Mouse (Mus musculus) MEL (cell line): ENCODE measurements at regions not wholly inside any gene's neighbourhood (a gene's known extent, or its start where the extent isn't known, plus 50 kb on each side); places are given as distances from the start of the nearest gene placed in this dataset.

ENCODE experiments used
- DNase-seq: peaks from one replicate; pipeline ENCODE4 v3.0.0; 2011; ENCODE audit warnings: low read depth, low spot score
- H3K27ac ChIP-seq: 2 replicates; pipeline ENCODE4 v1.5.1; 2012; ENCODE audit warnings: low read depth, mild to moderate bottlenecking, control low read depth, low read length, moderate library complexity; ENCODE audit not compliant: control insufficient read depth
- H3K27me3 ChIP-seq, 2 experiments: fragments of 150-350 bp in 1 of 2; sonication (generic) in 1 of 2; 2 replicates each; pipeline ENCODE4 v1.6.1; 2012; ENCODE audit warnings: low read length in 2 of 2, mild to moderate bottlenecking in 2 of 2, improper control_type of control experiment in 1 of 2, moderate library complexity in 1 of 2; ENCODE audit not compliant: insufficient read depth in 2 of 2, control insufficient read depth in 1 of 2
- H3K36me3 ChIP-seq, 2 experiments: 2 replicates each; pipeline ENCODE4 v1.6.1; 2012 to 2014; ENCODE audit warnings: low read length in 2 of 2, improper control_type of control experiment in 1 of 2, inconsistent platforms in 1 of 2, mild to moderate bottlenecking in 1 of 2; ENCODE audit not compliant: insufficient read depth in 2 of 2, control insufficient read depth in 1 of 2
- H3K4me1 ChIP-seq, 2 experiments: fragments of 150-350 bp in 1 of 2; sonication (generic) in 1 of 2; 2 replicates each; pipeline ENCODE4 v1.6.1; 2012; ENCODE audit warnings: low read length in 2 of 2, improper control_type of control experiment in 1 of 2, mild to moderate bottlenecking in 1 of 2; ENCODE audit not compliant: insufficient read depth in 2 of 2, control insufficient read depth in 1 of 2
- H3K4me3 ChIP-seq, 2 experiments: fragments of 150-350 bp in 1 of 2; sonication (generic) in 1 of 2; 2 replicates each; pipeline ENCODE4 v1.5.1; 2012; ENCODE audit warnings: low read depth in 2 of 2, low read length in 2 of 2, mild to moderate bottlenecking in 2 of 2, moderate library complexity in 2 of 2, control low read depth in 1 of 2, improper control_type of control experiment in 1 of 2; ENCODE audit not compliant: control insufficient read depth in 1 of 2, insufficient read depth in 1 of 2
- H3K79me2 ChIP-seq: 2 replicates; pipeline ENCODE4 v1.6.1; 2012; ENCODE audit warnings: mild to moderate bottlenecking, low read length, moderate library complexity; ENCODE audit not compliant: control insufficient read depth, poor library complexity, insufficient read depth
- H3K9ac ChIP-seq: 2 replicates; pipeline ENCODE4 v1.6.1; 2012; ENCODE audit warnings: low read depth, mild to moderate bottlenecking, control low read depth, low read length, moderate library complexity; ENCODE audit not compliant: control insufficient read depth, poor library complexity, severe bottlenecking
- H3K9me3 ChIP-seq: fragments of 150-350 bp; sonication (generic); replicated peaks from 2 replicates; pipeline ENCODE4 v1.6.1; 2012; ENCODE audit warnings: mild to moderate bottlenecking, low read length, improper control_type of control experiment, moderate library complexity; ENCODE audit not compliant: insufficient read depth
- BHLHE40 ChIP-seq: IDR thresholded peaks from 2 replicates; pipeline ENCODE4 v1.6.1; 2012; ENCODE audit warnings: low read depth, mild to moderate bottlenecking, inconsistent platforms, low read length, improper control_type of control experiment, borderline replicate concordance
- CHD1 ChIP-seq: IDR thresholded peaks from 2 replicates; pipeline ENCODE4 v1.6.1; 2012; ENCODE audit warnings: low read depth, mild to moderate bottlenecking, inconsistent platforms, low read length, improper control_type of control experiment
- CHD2 ChIP-seq: IDR thresholded peaks from 2 replicates; pipeline ENCODE4 v1.6.1; 2011; ENCODE audit warnings: low read length, improper control_type of control experiment
- E2F4 ChIP-seq: IDR thresholded peaks from 2 replicates; pipeline ENCODE4 v1.6.1; 2011; ENCODE audit warnings: low read depth, low read length, improper control_type of control experiment, borderline replicate concordance
- ETS1 ChIP-seq: IDR thresholded peaks from 2 replicates; pipeline ENCODE4 v1.6.1; 2012; ENCODE audit warnings: low read depth, mild to moderate bottlenecking, inconsistent platforms, low read length, improper control_type of control experiment, moderate library complexity
- GATA1 ChIP-seq: IDR thresholded peaks from 2 replicates; pipeline ENCODE4 v1.6.1; 2011; ENCODE audit warnings: low read depth, low read length, improper control_type of control experiment
- HCFC1 ChIP-seq: IDR thresholded peaks from 2 replicates; pipeline ENCODE4 v1.6.1; 2012; ENCODE audit warnings: low read depth, mild to moderate bottlenecking, inconsistent platforms, low read length, improper control_type of control experiment, moderate library complexity
- JUND ChIP-seq: IDR thresholded peaks from 2 replicates; pipeline ENCODE4 v1.6.1; 2011; ENCODE audit warnings: low read depth, mild to moderate bottlenecking, improper control_type of control experiment, low read length
- KAT2A ChIP-seq: conservative IDR thresholded peaks from 2 replicates; pipeline ENCODE4 v1.6.1; 2012; ENCODE audit warnings: low read depth, low read length, improper control_type of control experiment, inconsistent platforms
- MAX ChIP-seq: IDR thresholded peaks from 2 replicates; pipeline ENCODE4 v1.6.1; 2011; ENCODE audit warnings: low read length, improper control_type of control experiment
- MAZ ChIP-seq: IDR thresholded peaks from 2 replicates; pipeline ENCODE4 v1.6.1; 2012; ENCODE audit warnings: low read depth, mild to moderate bottlenecking, inconsistent platforms, low read length, improper control_type of control experiment
- MEF2A ChIP-seq: IDR thresholded peaks from 2 replicates; pipeline ENCODE4 v1.6.1; 2014; ENCODE audit warnings: low read depth, mild to moderate bottlenecking, inconsistent platforms, low read length, improper control_type of control experiment; ENCODE audit not compliant: poor library complexity, insufficient replicate concordance, severe bottlenecking; ENCODE audit errors: extremely low read depth
- MXI1 ChIP-seq: IDR thresholded peaks from 2 replicates; pipeline ENCODE4 v1.6.1; 2011; ENCODE audit warnings: mild to moderate bottlenecking, low read depth, low read length, improper control_type of control experiment
- MYC ChIP-seq: IDR thresholded peaks from 2 replicates; pipeline ENCODE4 v1.6.1; 2011; ENCODE audit warnings: low read depth, mild to moderate bottlenecking, low read length, improper control_type of control experiment, moderate library complexity
- NELFE ChIP-seq: IDR thresholded peaks from 2 replicates; pipeline ENCODE4 v1.6.1; 2011; ENCODE audit warnings: low read depth, low read length, improper control_type of control experiment
- POLR2AphosphoS5 ChIP-seq: IDR thresholded peaks from 2 replicates; pipeline ENCODE4 v1.6.1; 2012; ENCODE audit warnings: low read depth, borderline replicate concordance, mild to moderate bottlenecking, inconsistent platforms, low read length, moderate library complexity, mixed read lengths
- RAD21 ChIP-seq: IDR thresholded peaks from 2 replicates; pipeline ENCODE4 v1.6.1; 2011; ENCODE audit warnings: mild to moderate bottlenecking, low read depth, low read length, improper control_type of control experiment
- RCOR1 ChIP-seq: IDR thresholded peaks from 2 replicates; pipeline ENCODE4 v1.6.1; 2012; ENCODE audit warnings: low read depth, mild to moderate bottlenecking, inconsistent platforms, low read length, improper control_type of control experiment
- SIN3A ChIP-seq: IDR thresholded peaks from 2 replicates; pipeline ENCODE4 v1.6.1; 2012; ENCODE audit warnings: low read length, improper control_type of control experiment, inconsistent platforms
- SMC3 ChIP-seq: IDR thresholded peaks from 2 replicates; pipeline ENCODE4 v1.6.1; 2011; ENCODE audit warnings: low read depth, low read length, improper control_type of control experiment
- TCF12 ChIP-seq: IDR thresholded peaks from 2 replicates; pipeline ENCODE4 v1.6.1; 2014; ENCODE audit warnings: low read depth, mild to moderate bottlenecking, inconsistent platforms, low read length, improper control_type of control experiment, moderate library complexity
- USF1 ChIP-seq: IDR thresholded peaks from 2 replicates; pipeline ENCODE4 v1.6.1; 2014; ENCODE audit warnings: low read depth, mild to moderate bottlenecking, inconsistent platforms, low read length, improper control_type of control experiment, moderate library complexity
- USF2 ChIP-seq, 2 experiments: IDR thresholded peaks; 2 replicates each; pipeline ENCODE4 v1.6.1; 2011 to 2012; ENCODE audit warnings: improper control_type of control experiment in 2 of 2, low read length in 2 of 2, borderline replicate concordance in 1 of 2, inconsistent platforms in 1 of 2, low read depth in 1 of 2, mild to moderate bottlenecking in 1 of 2; ENCODE audit not compliant: insufficient read depth in 1 of 2
- ZC3H11A ChIP-seq: IDR thresholded peaks from 2 replicates; pipeline ENCODE4 v1.6.1; 2012; ENCODE audit warnings: low read depth, mild to moderate bottlenecking, inconsistent platforms, low read length, improper control_type of control experiment
- ZMIZ1 ChIP-seq: IDR thresholded peaks from 2 replicates; pipeline ENCODE4 v1.6.1; 2012; ENCODE audit warnings: low read depth, mild to moderate bottlenecking, inconsistent platforms, low read length, improper control_type of control experiment, moderate library complexity
- ZNF384 ChIP-seq: IDR thresholded peaks from 2 replicates; pipeline ENCODE4 v1.6.1; 2012; ENCODE audit warnings: low read depth, mild to moderate bottlenecking, inconsistent platforms, low read length, improper control_type of control experiment

- Histone ChIP-seq H3K9me3 (no peaks in the 10 kb centered on the region), H3K9ac (no peak overlapping the region), H3K4me1 (no peaks in the 10 kb centered on the region), H3K27me3 (no peaks in the 10 kb centered on the region), H3K36me3 (no peaks in the 10 kb centered on the region), H3K4me3 (no peak overlapping the region), H3K79me2 (no peaks in the 10 kb centered on the region), H3K27ac (no peak overlapping the region)
- TF ChIP-seq MAX (no peak), ZMIZ1 (no peak), POLR2AphosphoS5 (no peak), ZC3H11A (no peak), SMC3 (no peak), BHLHE40 (no peak), MXI1 (no peak), RCOR1 (no peak), MAZ (no peak), ZNF384 (no peak), CHD1 (no peak), ETS1 (no peak), TCF12 (no peak), HCFC1 (no peak), RAD21 (no peak), MEF2A (no peak), GATA1 (no peak), USF1 (no peak), NELFE (no peak)
- no peak for DNase-seq
Observed at GRCm38 (mm10) chr16:86812692-86813091, 541.3 kb upstream of the N6amt1 start.

GRCm38 (mm10) chr16:86808644-86809324 lies 545.2 kb upstream of the N6amt1 start:
- no peaks in the 10 kb centered on the region for H3K27me3 ChIP-seq
- no peak overlapping the region for H3K27ac ChIP-seq
- no peak for TF ChIP-seq RAD21
- TF ChIP-seq USF2 (IDR thresholded peaks at IDR 0.05; ENCODE audit: borderline replicate concordance in 1 of 2, insufficient read depth in 1 of 2, low read depth in 1 of 2, low read length in 2 of 2): no peak
- TF ChIP-seq JUND: no peak
- TF ChIP-seq CHD2: no peak
- TF ChIP-seq KAT2A: no peak
- TF ChIP-seq MEF2A: no peak
- no peak for TF ChIP-seq GATA1
- TF ChIP-seq E2F4: no peak
- TF ChIP-seq NELFE: no peak
- no peak for TF ChIP-seq MYC
- TF ChIP-seq MAZ: no peak
- no peak for TF ChIP-seq SIN3A
- no peak for TF ChIP-seq ETS1
- DNase-seq: no peak
- no peaks in the 10 kb centered on the region for H3K4me1 ChIP-seq
- H3K79me2 ChIP-seq: no peaks in the 10 kb centered on the region
- no peaks in the 10 kb centered on the region for H3K9me3 ChIP-seq
- no peak overlapping the region for H3K9ac ChIP-seq
- H3K4me3 ChIP-seq: no peak overlapping the region
- H3K36me3 ChIP-seq: no peaks in the 10 kb centered on the region
